Mouse (Mus musculus): ENCODE results near the gene Appbp2.
A peak's percentile ranks its signal among the peaks of the same experiment; 100 is the strongest.

Appbp2 gene

DNA sequence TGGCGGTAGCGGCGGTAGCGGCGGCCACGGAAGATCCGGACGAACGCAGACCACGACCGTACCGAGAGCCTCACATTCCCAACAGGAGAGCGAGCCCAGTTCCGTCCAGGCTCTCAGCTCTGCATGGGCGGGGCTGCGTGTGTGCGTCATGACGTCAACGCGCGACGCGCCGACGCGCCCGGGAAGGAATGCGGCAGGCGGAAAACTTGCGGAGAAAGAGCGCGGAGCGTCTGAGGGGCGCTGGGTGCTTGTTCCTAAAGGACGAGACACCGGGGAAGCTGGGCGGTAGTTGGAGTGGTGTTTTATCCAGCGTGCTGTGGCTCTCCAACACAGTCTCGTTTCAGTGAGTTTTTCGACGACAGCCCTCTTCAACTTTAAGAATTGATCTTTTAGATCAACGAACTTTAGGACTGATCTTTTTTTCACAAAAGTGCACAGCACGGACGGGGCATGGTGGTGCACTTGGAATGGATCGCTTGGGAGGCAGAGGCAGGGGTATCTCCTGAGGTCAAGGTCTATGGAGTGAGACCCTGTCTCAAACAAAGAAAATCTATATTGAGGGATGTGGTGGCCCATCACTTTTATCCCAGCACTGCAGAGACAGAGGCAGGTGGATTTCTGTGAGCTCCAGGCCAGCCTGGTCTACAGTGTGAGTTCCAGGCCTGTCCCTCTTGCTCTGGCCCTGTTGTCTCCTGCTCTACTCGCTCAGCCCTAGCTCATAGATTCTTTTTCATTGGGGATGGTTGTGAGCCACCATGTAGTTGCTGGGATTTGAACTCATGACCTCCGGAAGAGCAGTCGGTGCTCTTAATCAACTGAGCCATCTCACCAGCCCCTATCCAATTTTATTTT lies at the start of gene Appbp2:
TSS of gene Appbp2 (minus strand) at position 141 of the 852 bp plus-strand sequence.
- Histone ChIP-seq H3K4me3 (replicated peaks; ENCODE audit: low read length) (peak within 1 kb of the TSS; percentile 97), H3K9me3 (ENCODE audit: low read length) (no peaks in the 10 kb centered on the region), H3K27me3 (ENCODE audit: insufficient read depth, low read length) (no peaks in the 10 kb centered on the region), H3K36me3 (ENCODE audit: insufficient read depth, low read length) (peaks cover 43% of the 10 kb centered on the region), H3K4me1 (replicated peaks; ENCODE audit: low read depth, low read length) (peaks cover 71% of the 10 kb centered on the region)
- TF ChIP-seq NANOG (IDR thresholded peaks at IDR 0.05; ENCODE audit: borderline replicate concordance, low read length) (no peak), CTCF (conservative IDR thresholded peaks at IDR 0.05; ENCODE audit: low read length) (no peak), POU5F1 (IDR thresholded peaks at IDR 0.05; ENCODE audit: borderline replicate concordance, low read length) (no peak)

DNA sequence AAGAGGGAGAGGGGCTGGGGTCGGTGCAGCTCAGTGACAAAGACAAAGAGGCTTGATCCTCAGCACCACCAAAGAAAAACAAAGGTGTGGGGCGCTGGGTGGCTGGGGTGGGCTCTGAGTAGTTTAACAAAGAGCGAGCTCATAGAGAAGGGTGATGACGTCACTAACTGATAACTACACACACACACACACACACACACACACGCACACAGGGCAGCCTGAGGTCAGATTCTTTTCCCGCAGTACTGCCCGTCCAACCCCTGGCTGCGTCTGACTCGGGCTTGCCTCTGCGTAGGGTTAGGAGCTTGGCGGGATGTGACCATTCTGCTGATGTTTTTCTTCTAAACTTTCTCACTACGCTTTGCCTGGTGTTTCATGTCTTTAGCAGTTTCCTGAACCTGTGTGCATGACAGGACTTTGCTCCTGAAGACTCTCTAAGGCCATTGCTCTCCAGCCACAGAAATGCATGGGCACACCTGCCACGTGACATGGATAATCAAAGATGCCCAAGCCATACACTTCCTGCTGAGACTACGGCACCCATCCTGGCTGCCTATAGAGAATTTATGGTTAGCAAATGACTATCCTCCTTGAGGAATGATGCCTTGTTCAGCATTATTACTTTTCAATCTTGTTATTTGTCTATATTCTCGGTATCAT lies 46.4 kb upstream of the Appbp2 start:
- TF ChIP-seq NANOG (IDR thresholded peaks at IDR 0.05; ENCODE audit: borderline replicate concordance, low read length) (no peak), POU5F1 (IDR thresholded peaks at IDR 0.05; ENCODE audit: borderline replicate concordance, low read length) (no peak), CTCF (conservative IDR thresholded peaks at IDR 0.05; ENCODE audit: low read length) (no peak)

GRCm38 (mm10) chr11:85278175-85278574 lies 43.2 kb upstream of the Appbp2 start:
- no peak overlapping the region for H3K4me3 ChIP-seq (replicated peaks; ENCODE audit: low read length)
- H3K36me3 ChIP-seq (ENCODE audit: insufficient read depth, low read length), result no peaks in the 10 kb centered on the region
- 0 out of 2 replicates have a peak, but pooled peaks cover 3% of the 10 kb centered on the region for H3K4me1 ChIP-seq (replicated peaks; ENCODE audit: low read depth, low read length)
- TF ChIP-seq CTCF (conservative IDR thresholded peaks at IDR 0.05; ENCODE audit: low read length) (no peak), NANOG (IDR thresholded peaks at IDR 0.05; ENCODE audit: borderline replicate concordance, low read length) (no peak)
- no peaks in the 10 kb centered on the region for H3K9me3 ChIP-seq (ENCODE audit: low read length)
- peaks cover 22% of the 10 kb centered on the region for H3K27me3 ChIP-seq (ENCODE audit: insufficient read depth, low read length)

More for the DNA sequence above, 46.4 kb upstream of the Appbp2 start:
- Histone ChIP-seq H3K27me3 (ENCODE audit: insufficient read depth, low read length) (peaks cover 22% of the 10 kb centered on the region), H3K4me3 (replicated peaks; ENCODE audit: low read length) (no peak overlapping the region), H3K36me3 (ENCODE audit: insufficient read depth, low read length) (no peaks in the 10 kb centered on the region), H3K9me3 (ENCODE audit: low read length) (peaks cover 13% of the 10 kb centered on the region), H3K4me1 (replicated peaks; ENCODE audit: low read depth, low read length) (0 out of 2 replicates have a peak, but pooled peaks cover 3% of the 10 kb centered on the region)

DNA sequence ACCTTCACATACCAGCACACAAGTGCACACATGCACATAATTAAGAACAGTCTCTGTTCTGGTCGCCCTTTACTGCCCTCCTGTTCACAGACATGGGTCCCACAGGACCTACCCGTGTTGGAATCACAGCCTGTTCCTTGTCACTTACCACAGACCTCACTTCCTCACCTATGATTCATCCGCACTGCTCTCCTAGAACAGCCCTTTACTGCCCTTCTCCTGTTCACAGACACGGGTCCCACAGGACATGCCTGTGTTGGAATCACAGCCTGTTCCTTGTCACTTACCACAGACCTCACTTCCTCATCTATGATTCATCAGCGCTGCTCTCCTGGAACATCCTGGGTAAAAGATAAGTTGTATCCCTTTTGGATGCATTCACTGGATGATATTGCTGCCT lies 42.7 kb upstream of the Appbp2 start:
- Histone ChIP-seq H3K4me1 (replicated peaks; ENCODE audit: low read depth, low read length) (0 out of 2 replicates have a peak, but pooled peaks cover 3% of the 10 kb centered on the region), H3K36me3 (ENCODE audit: insufficient read depth, low read length) (no peaks in the 10 kb centered on the region), H3K27me3 (ENCODE audit: insufficient read depth, low read length) (peaks cover 22% of the 10 kb centered on the region), H3K4me3 (replicated peaks; ENCODE audit: low read length) (no peak overlapping the region), H3K9me3 (ENCODE audit: low read length) (no peaks in the 10 kb centered on the region)
- TF ChIP-seq NANOG (IDR thresholded peaks at IDR 0.05; ENCODE audit: borderline replicate concordance, low read length) (no peak), CTCF (conservative IDR thresholded peaks at IDR 0.05; ENCODE audit: low read length) (no peak), POU5F1 (IDR thresholded peaks at IDR 0.05; ENCODE audit: borderline replicate concordance, low read length) (no peak)

- no peaks in the 10 kb centered on the region for H3K9me3 ChIP-seq (ENCODE audit: low read length)
- H3K4me1 ChIP-seq (replicated peaks; ENCODE audit: low read depth, low read length), result peaks cover 8% of the 10 kb centered on the region
- H3K4me3 ChIP-seq (replicated peaks; ENCODE audit: low read length), result no peak overlapping the region
- H3K36me3 ChIP-seq (ENCODE audit: insufficient read depth, low read length), result no peaks in the 10 kb centered on the region
- peaks cover 19% of the 10 kb centered on the region for H3K27me3 ChIP-seq (ENCODE audit: insufficient read depth, low read length)
- TF ChIP-seq POU5F1 (IDR thresholded peaks at IDR 0.05; ENCODE audit: borderline replicate concordance, low read length) (no peak), CTCF (conservative IDR thresholded peaks at IDR 0.05; ENCODE audit: low read length) (no peak), NANOG (IDR thresholded peaks at IDR 0.05; ENCODE audit: borderline replicate concordance, low read length) (no peak)
These were observed 40.2 kb upstream of the Appbp2 start for GRCm38 (mm10) chr11:85275151-85275550.

- TF ChIP-seq POU5F1 (IDR thresholded peaks at IDR 0.05; ENCODE audit: borderline replicate concordance, low read length) (no peak), NANOG (IDR thresholded peaks at IDR 0.05; ENCODE audit: borderline replicate concordance, low read length) (no peak), CTCF (conservative IDR thresholded peaks at IDR 0.05; ENCODE audit: low read length) (peak; percentile 79)
- Histone ChIP-seq H3K4me3 (replicated peaks; ENCODE audit: low read length) (no peak overlapping the region), H3K36me3 (ENCODE audit: insufficient read depth, low read length) (no peaks in the 10 kb centered on the region), H3K27me3 (ENCODE audit: insufficient read depth, low read length) (peaks cover 10% of the 10 kb centered on the region), H3K4me1 (replicated peaks; ENCODE audit: low read depth, low read length) (peaks cover 8% of the 10 kb centered on the region), H3K9me3 (ENCODE audit: low read length) (no peaks in the 10 kb centered on the region)
These were observed 38.4 kb upstream of the Appbp2 start for GRCm38 (mm10) chr11:85273299-85273698.

DNA sequence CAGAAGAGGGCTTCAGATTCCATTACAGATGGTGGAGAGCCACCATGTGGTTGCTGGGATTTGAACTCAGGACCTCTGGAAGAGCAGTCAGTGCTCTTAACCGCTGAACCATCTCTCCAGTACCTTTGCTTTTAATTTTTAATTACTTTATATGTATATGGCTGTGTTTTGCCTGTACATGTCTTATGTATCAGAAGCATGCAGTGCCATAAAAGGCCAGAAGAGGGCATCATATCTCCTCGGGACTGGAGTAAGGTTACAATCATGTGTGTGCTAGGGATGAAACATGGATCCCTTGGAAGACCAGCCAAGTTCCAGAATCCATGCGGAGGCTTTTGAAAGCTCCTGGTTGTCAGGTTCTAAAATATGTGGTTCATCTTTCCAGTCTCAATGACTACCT lies 35.7 kb upstream of the Appbp2 start:
- H3K36me3 ChIP-seq (ENCODE audit: insufficient read depth, low read length), result no peaks in the 10 kb centered on the region

DNA sequence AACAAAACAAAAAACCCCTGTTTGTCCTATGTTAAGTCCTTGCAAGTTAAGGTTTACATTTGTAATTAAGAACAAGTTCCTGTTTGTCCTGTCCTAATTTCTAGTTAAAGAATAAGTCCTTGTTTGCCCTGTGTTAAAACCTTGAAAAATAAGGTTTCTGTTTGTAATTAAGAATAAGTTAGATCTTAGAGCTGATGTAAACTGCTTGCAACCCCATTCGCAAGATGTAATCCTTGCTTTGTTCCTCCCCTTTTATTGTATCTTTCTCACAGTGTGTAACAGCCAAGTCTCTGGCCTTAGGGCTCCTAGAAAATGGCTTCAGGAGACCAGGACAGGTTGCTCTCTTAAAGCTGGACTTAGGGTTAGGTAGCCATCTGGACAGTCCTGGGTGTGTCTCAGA lies 32.5 kb upstream of the Appbp2 start:
- Histone ChIP-seq H3K9me3 (ENCODE audit: low read length) (no peaks in the 10 kb centered on the region), H3K4me3 (replicated peaks; ENCODE audit: low read length) (no peak overlapping the region), H3K36me3 (ENCODE audit: insufficient read depth, low read length) (no peaks in the 10 kb centered on the region), H3K27me3 (ENCODE audit: insufficient read depth, low read length) (no peaks in the 10 kb centered on the region), H3K4me1 (replicated peaks; ENCODE audit: low read depth, low read length) (peaks cover 8% of the 10 kb centered on the region)
- TF ChIP-seq CTCF (conservative IDR thresholded peaks at IDR 0.05; ENCODE audit: low read length) (no peak), NANOG (IDR thresholded peaks at IDR 0.05; ENCODE audit: borderline replicate concordance, low read length) (no peak), POU5F1 (IDR thresholded peaks at IDR 0.05; ENCODE audit: borderline replicate concordance, low read length) (no peak)

More for the DNA sequence above, 35.7 kb upstream of the Appbp2 start:
- TF ChIP-seq NANOG (IDR thresholded peaks at IDR 0.05; ENCODE audit: borderline replicate concordance, low read length) (no peak), CTCF (conservative IDR thresholded peaks at IDR 0.05; ENCODE audit: low read length) (peak; percentile 74)
- H3K4me1 ChIP-seq (replicated peaks; ENCODE audit: low read depth, low read length), result peaks cover 8% of the 10 kb centered on the region
- no peaks in the 10 kb centered on the region for H3K9me3 ChIP-seq (ENCODE audit: low read length)
- H3K27me3 ChIP-seq (ENCODE audit: insufficient read depth, low read length), result no peaks in the 10 kb centered on the region
- no peak overlapping the region for H3K4me3 ChIP-seq (replicated peaks; ENCODE audit: low read length)

Data from E14TG2a.4 (cell line).